Mouse (Mus musculus) layer of hippocampus, adult 9-11 months (tissue): ENCODE data around the gene Rtn4rl2.

ENCODE experiments used
- DNase-seq: peaks from one replicate; pipeline ENCODE4 v3.0.0; 2022

Rtn4rl2 gene

DNA sequence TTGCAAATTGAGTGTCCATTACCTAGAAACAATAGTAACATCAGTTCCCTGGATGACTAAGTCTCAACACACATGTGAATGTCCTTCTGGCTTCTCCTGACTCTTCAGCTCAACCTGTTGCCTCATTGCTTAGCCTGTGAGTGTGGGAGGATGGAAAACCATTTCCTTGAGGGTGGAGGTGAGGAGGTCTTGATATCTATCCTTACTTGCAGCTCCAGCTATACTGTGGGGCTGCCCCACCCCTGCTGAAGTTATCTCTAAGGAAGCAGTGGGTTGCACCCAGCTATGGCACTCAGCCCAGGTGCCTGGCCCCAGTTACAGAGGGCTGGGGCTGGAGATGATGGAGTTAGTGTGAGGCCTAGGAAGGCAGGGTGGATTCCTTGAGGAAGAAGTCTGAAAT lies 44.6 kb downstream of the Rtn4rl2 start:
- no peak for DNase-seq

DNA sequence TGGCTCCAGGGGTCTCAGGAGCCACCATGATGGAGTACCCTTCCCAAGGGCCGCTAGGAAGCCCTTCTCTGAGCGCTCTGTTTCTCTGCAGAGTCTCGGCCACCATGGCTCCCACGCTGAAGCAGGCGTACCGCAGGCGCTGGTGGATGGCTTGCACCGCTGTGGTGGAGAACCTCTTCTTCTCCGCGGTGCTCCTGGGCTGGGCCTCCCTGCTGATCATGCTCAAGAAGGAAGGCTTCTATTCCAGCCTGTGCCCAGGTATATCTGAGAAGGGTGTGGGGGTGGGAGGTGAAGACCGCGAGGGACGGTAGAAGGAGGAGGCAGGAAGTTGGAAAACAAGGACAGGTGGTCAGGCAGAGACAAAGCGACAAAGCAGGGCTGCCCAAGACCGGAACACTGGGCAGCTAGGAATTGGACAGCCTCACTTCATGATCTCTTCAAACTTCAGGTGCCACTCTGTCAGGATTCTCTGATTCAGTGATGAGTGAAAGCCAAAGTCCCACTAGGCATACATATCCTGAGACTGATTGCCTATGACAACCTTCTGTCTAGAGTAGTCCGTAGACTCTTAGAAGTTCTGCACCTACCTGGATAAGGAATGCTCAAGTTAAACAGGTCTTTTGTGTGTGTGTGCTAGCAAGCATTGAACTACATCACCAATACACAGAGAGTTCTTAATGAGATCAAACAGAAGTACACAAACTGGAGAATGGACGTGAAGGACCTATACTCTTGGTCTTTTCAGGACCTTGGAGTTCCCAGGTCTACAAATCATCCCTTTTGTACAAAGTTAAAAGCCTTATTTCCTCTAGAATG lies 45.6 kb downstream of the Rtn4rl2 start:
- no peak for DNase-seq

DNA sequence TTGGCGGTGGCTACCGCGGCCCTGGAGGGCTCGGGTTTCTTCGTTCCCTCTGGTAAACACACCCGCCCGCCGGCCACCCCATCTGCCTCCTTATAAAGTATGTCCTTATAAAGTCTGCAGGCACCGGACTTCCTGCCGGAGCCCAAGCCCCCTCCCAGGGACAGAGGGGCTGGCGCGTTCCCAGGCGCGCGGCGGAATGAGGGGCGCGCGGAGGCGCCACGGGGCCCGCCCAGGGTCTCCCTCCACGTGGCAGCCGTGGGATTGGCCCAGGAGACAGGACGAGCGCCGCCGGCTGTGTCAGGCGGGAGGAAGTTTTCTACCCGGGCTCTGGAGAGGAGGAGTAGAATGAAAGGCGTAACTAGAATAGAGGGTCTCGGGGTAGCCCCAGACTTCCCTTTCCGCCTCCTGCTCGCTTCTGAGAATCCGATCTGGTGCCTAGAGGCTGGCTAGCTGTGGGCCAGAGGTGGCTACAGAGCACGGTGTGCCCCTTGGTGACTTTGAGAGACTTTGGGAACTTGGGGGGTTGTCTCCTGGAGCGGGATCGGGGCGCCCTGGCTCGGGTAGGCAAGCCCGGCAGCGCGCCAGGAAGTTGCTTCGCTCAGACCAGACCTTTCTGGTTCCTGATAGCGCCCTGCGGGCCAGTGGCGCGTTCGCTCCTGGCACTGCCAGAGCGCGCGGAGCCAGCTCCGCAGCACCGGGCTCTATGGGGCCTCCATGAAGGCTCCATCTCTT lies 46.3 kb downstream of the Rtn4rl2 start:
- DNase-seq = no peak

GRCm38 (mm10) chr2:84838993-84839980 lies 47.2 kb downstream of the Rtn4rl2 start:
- DNase-seq = no peak

DNA sequence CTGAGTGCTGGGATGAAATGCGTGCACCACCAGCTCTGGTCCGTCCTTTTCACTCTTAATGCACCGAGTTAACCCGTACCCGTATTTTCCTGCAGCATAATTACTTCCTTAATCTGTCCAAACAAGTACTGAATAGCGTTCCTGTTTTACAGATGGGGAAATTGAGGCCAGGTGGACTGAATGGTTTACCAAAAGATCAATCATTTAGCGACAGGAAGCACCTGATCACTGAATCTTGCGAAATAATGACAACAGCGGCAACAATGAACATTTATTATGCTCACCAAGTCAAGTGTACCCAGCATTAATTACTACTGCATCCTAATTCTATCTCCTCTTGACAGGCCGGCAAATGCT lies 47.9 kb downstream of the Rtn4rl2 start, which contains the start of gene Slc43a1:
Slc43a1 (plus strand) TSS at position 258 of the 357 bp plus-strand sequence.
- no peak for DNase-seq

DNA sequence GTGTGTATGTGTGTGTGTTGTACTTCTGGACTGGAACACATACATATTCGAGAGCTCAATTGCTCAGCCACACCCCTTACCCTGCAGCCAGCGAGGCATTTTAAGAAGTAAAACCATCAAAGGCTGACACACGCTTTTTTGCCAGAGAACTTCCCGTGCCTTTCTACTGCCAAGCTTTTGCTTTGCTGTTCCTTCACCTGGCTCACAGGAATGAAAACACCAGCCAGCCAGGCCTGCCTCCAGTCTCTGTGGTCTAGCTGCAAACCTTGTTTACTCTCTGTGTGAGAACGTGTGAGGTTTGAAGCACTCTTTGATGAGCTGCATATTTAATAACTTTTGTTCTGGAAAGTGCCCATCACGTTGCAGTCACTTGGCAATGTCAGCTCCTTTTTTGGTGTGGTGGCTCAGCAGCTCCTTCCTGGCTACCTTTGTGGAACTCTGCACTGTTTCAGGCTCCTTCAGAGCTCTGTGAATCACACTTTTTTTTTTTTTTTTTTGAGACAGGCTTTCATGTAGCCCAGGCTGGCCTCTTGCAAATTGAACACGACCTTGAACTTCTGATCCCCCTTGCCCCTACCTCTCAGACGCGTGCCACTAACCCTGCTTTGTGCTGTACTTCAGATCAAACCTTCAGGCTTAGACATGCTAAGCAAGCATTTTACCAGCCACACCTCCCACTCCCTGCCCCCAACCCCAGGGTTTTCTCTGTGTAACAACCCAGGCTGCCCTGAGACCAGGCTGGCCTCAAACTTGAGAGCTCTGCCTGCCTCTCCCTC lies 48.5 kb downstream of the Rtn4rl2 start:
- no peak for DNase-seq

DNA sequence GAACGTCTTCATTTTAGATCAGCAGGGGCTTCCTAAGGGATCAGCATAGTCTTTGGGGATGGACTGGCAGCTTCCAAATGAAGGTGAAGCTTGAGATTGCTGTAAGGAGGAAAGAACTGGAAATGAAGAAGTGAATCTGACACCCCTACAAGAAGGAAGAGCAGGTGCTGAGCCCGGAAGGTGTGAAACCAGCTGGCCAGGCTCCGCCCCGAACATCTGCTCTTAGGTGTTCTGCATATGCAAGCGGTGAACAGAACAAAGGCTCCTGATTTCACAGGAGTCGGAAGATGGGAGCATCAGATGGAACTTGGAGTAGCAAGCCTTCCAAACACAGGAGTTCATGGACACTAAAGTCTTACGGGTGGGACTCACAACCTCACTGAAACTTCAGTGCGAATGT lies 49.4 kb downstream of the Rtn4rl2 start:
- DNase-seq = peak; percentile 15

DNA sequence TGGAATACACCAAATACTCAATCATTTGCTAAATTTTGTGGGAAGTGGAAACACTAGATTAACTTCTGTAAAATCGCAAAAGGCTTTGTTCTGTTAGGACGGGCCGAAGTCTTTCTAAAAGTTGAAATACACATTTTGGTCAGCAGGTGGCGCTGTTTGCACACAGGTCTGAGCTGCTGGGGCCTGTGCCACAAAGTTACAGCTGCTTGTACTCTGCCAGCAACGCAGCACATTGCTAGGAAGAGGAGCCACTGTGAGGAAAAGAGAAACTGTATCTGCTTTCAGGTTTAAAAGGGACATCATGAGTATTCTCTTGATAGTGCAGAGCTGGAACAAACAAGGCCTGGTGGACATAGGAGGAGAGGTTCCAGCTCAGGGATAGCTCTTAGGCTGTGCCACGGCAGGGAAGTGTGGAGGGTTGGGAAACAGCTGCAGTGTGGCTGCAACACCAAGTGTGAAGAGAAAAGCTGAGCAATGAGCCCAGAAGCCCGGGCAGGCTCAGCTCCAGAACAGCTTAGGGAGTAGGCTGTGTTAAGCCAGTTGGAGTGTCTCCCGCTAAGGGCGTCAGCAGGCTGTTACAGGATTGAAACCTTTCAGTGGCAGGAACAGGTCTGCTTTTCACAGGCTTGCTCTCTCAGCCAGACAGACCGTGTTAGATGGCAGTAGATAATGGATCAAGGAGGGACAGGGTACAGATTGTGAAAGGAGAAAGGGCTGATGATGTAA lies 54.7 kb downstream of the Rtn4rl2 start:
- peak; percentile 85 for DNase-seq

DNA sequence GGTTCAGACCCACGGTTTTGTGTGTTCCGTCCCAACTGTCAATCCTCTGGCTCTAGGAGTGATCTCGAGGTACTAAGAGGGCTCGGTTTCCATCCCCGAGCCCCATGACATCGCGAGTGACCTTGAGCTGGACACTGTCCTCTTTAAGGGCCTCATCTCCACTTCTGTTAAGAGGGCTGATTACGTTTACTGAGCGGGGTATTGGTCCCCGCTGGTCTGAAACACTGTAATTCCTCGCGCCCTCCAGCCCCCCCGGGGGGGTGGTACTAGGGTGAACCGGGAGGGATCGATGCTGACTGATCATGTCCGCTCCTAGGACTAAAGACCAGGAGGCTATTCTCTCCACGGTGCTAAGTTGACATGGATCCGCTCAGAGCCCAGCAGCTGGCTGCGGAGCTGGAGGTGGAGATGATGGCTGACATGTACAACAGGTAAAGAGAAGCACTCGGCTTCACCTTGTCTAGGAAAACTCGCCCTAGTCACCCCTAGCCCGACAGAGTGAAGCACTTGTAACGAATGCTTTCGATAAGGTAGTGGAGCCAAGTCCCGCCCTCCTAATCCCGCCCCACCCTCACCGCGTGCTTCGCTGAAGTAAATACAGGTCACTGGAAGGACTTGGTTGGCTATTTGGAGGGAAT lies 59.1 kb downstream of the Rtn4rl2 start:
- DNase-seq = no peak

DNA sequence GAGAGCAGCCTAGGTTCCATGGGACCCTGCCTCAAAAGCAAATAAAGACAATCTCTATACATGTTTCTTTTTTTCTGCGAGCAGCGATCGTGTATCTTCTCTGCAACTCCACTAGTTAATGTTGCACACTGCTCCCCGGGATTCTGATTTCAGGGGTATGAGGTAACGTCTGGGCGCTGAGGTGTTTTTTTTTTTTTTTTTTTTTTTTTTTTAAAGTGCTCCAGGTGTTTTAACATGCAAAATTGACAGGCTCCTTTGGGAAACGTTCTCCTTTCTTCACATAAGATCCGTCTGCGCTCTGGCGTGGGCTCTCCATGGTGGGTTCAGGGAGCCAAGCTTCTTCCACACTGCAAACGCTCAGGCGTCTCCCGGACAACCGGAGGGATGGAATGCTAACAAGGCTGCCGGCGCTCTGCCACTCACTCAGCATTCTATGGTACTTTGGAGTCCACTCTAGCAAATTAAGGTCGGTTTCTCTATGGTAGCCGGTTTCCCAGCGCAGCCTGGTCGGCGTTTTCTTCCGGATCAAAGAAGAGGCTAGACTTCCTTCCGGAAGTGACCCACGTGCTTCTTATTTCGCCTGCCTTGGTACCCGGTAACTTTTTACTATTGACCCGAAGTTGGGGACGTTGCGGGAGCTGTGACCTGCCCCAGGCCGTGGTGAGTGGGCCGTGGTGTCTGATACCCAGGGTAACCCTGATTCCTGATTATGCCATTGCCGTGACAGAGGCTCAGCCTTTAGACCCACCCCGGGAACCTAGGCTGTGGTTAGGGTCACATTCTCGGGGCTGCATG lies 59.8 kb downstream of the Rtn4rl2 start, which contains the start of gene Timm10:
Timm10 (plus strand) TSS at position 510 of the 795 bp plus-strand sequence.
- DNase-seq = peak; percentile 94

GRCm38 (mm10) chr2:84823237-84823636 lies 63.3 kb downstream of the Rtn4rl2 start:
- peak; percentile 51 for DNase-seq

DNA sequence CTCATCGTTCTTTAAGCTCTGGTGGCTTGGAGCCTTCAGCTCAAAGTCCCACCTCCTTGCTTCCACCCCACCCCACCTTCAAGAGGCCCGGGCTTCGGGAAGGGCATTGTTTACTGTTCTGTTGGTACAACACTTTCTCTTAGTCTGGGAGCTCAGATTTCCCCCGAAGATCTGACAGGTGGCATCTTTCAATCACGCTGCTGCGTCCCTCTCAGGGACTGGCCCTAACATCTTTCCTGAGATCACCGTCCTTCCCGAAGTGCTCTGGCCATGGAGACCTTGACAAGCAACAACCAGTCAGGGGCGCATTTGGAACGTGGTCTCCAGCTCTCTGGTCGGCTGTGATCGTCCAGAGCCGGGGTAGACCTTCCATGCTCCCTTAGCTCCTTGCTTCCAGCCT lies 64.0 kb downstream of the Rtn4rl2 start, which contains the start of gene Smtnl1:
Smtnl1 (minus strand) TSS at position 101 of the 400 bp plus-strand sequence.
- DNase-seq = no peak
